Mouse (Mus musculus): ENCODE measurements around the gene Notch2.
A peak's percentile ranks its signal among the peaks of the same experiment; 100 is the strongest.

The Notch2 gene

GRCm38 (mm10) chr3:98146471-98147410, 133.4 kb downstream of the Notch2 start:
- no peak for DNase-seq (ENCODE audit: extremely low spot score, low spot score)

GRCm38 (mm10) chr3:98147706-98148105, 134.4 kb downstream of the Notch2 start:
- DNase-seq (ENCODE audit: extremely low spot score, low spot score), result no peak

GRCm38 (mm10) chr3:98149881-98150280, 136.6 kb downstream of the Notch2 start:
- DNase-seq (ENCODE audit: extremely low spot score, low spot score), result no peak

- peak; percentile 8 for DNase-seq (ENCODE audit: extremely low spot score, low spot score)
These were observed 137.7 kb downstream of the Notch2 start for GRCm38 (mm10) chr3:98151016-98151415.

- DNase-seq (ENCODE audit: extremely low spot score, low spot score), result peak; percentile 11
These were observed 140.1 kb downstream of the Notch2 start for GRCm38 (mm10) chr3:98153460-98153859.

- DNase-seq (ENCODE audit: extremely low spot score, low spot score), result peak; percentile 6
These were observed 142.8 kb downstream of the Notch2 start for GRCm38 (mm10) chr3:98156158-98156557.

- no peak for DNase-seq (ENCODE audit: extremely low spot score, low spot score)
These were observed 143.7 kb downstream of the Notch2 start for GRCm38 (mm10) chr3:98157073-98157472.

GRCm38 (mm10) chr3:98157585-98157984, 144.3 kb downstream of the Notch2 start:
- peak; percentile 5 for DNase-seq (ENCODE audit: extremely low spot score, low spot score)

- DNase-seq (ENCODE audit: extremely low spot score, low spot score), result no peak
These were observed 145.3 kb downstream of the Notch2 start for GRCm38 (mm10) chr3:98158646-98159045.

- no peak for DNase-seq (ENCODE audit: extremely low spot score, low spot score)
These were observed 146.0 kb downstream of the Notch2 start for GRCm38 (mm10) chr3:98159289-98159688.

- DNase-seq (ENCODE audit: extremely low spot score, low spot score), result no peak
These were observed 147.0 kb downstream of the Notch2 start, which contains the start of gene Adam30 for GRCm38 (mm10) chr3:98160330-98160729. TSS of gene Adam30 (plus strand) at chr3:98160630.

- DNase-seq (ENCODE audit: extremely low spot score, low spot score), result no peak
These were observed 165.0 kb downstream of the Notch2 start for GRCm38 (mm10) chr3:98178340-98178739.

GRCm38 (mm10) chr3:98180805-98181204, 167.5 kb downstream of the Notch2 start:
- peak; percentile 55 for DNase-seq (ENCODE audit: extremely low spot score, low spot score)

- no peak for DNase-seq (ENCODE audit: extremely low spot score, low spot score)
These were observed 171.9 kb downstream of the Notch2 start for GRCm38 (mm10) chr3:98185163-98185714.

GRCm38 (mm10) chr3:98187777-98188176, 174.4 kb downstream of the Notch2 start:
- DNase-seq (ENCODE audit: extremely low spot score, low spot score), result no peak

- peak; percentile 47 for DNase-seq (ENCODE audit: extremely low spot score, low spot score)
These were observed 184.6 kb downstream of the Notch2 start for GRCm38 (mm10) chr3:98197711-98198532.

- no peak for DNase-seq (ENCODE audit: extremely low spot score, low spot score)
These were observed 186.4 kb downstream of the Notch2 start for GRCm38 (mm10) chr3:98199747-98200146.
